Mouse (Mus musculus): Measurements from ENCODE around the gene Krt17. TPM values are rescaled to one million over a fixed set of nuclear protein-coding genes. Genes with fewer than 3 reads are reported as not detected.

Krt17 gene
- total and polyA plus RNA-seq, 2 experiments from 2014 or later: 0.14 TPM; not detected in 1

DNA sequence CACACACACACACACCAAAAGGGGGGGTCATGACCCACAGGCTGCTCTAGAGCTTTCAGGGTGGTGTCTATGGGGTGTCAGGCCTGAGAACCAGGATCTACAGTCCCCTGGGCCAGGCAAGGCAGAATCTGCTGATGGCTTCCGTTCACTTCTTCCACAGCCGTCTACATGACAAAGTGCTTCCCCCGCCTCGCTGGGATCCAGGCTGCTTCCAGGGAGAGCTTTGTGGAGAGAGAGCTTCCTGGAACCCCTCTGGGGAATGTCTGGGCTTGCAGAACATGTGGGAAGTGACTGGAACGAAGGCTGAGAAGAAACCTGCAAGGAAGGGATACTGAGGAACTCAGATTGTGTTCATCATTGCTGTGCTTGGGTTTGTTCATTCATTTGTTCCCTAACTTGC, 17.9 kb upstream of the Krt17 start:
- no peak overlapping the region for H3K9ac ChIP-seq (replicated peaks; ENCODE audit: low read depth, low read length)
- no peak for ATAC-seq (ENCODE audit: insufficient read depth, low read depth)
- no peak overlapping the region for H3K27ac ChIP-seq (ENCODE audit: low read depth)
- no peak overlapping the region for H3K4me3 ChIP-seq (ENCODE audit: low read depth, low read length)
- 39% methylated on average over 5 of the region's 5 CpGs for WGBS
- no peaks in the 10 kb centered on the region for H3K9me3 ChIP-seq (replicated peaks; ENCODE audit: control insufficient read depth, low read length)
- H3K36me3 ChIP-seq (replicated peaks; ENCODE audit: control insufficient read depth, insufficient read depth, low read length): no peaks in the 10 kb centered on the region
- no peaks in the 10 kb centered on the region for H3K27me3 ChIP-seq (ENCODE audit: control insufficient read depth, insufficient read depth, low read length)
- DNase-seq (ENCODE audit: low spot score): no peak
- no peak overlapping the region for H3K4me2 ChIP-seq (ENCODE audit: low read depth, low read length)
- H3K4me1 ChIP-seq (ENCODE audit: control insufficient read depth, insufficient read depth): no peaks in the 10 kb centered on the region
- TF ChIP-seq CTCF (IDR thresholded peaks at IDR 0.05; ENCODE audit: low read depth) (no peak), EP300 (IDR thresholded peaks at IDR 0.05; ENCODE audit: low read depth) (no peak)

DNA sequence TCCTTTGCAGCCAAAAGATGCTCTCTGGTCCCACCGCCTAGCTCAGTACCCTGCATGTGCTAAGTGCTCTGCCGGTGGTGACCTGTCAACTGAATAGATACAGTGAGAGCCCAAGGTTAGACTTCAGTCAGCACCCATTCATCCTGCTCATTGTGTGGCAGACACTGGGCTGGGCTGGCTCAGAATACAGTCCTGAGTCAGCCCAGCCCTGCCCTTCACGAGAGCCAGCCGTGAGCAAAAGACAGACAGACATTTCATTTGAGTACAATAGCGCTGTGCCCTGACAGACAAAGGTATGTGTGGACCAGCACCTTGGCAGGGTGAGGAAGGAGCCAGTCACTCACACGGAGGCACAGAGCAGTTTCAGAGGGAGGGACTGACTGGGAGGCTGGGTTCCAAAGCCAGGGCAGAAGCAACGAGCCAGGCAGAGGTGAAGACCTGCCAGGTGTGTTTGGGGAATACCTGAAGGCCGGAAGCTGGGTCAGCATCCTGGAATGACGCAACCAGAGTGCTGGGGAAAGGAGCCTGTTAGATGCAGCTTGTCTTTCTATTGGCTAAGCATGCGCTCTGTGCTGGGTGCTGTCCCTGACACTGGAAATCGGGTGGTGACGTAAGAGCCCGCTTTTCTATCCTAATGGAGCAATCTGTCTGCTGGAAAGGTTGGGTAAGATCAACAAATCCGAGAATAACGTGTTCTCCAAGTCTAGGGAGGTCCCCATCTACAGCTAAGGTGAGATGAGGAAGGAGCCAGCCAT, 17.1 kb upstream of the Krt17 start:
- ATAC-seq (ENCODE audit: insufficient read depth, low read depth) (no peak), DNase-seq (ENCODE audit: low spot score) (no peak)
- H3K36me3 ChIP-seq (replicated peaks; ENCODE audit: control insufficient read depth, insufficient read depth, low read length): no peaks in the 10 kb centered on the region
- no peak overlapping the region for H3K27ac ChIP-seq (ENCODE audit: low read depth)
- no peaks in the 10 kb centered on the region for H3K27me3 ChIP-seq (ENCODE audit: control insufficient read depth, insufficient read depth, low read length)
- TF ChIP-seq CTCF (IDR thresholded peaks at IDR 0.05; ENCODE audit: low read depth) (no peak), EP300 (IDR thresholded peaks at IDR 0.05; ENCODE audit: low read depth) (no peak)
- no peak overlapping the region for H3K4me3 ChIP-seq (ENCODE audit: low read depth, low read length)
- no peak overlapping the region for H3K4me2 ChIP-seq (ENCODE audit: low read depth, low read length)
- no peaks in the 10 kb centered on the region for H3K4me1 ChIP-seq (ENCODE audit: control insufficient read depth, insufficient read depth)
- no peak overlapping the region for H3K9ac ChIP-seq (replicated peaks; ENCODE audit: low read depth, low read length)
- H3K9me3 ChIP-seq (replicated peaks; ENCODE audit: control insufficient read depth, low read length): no peaks in the 10 kb centered on the region
- 52% methylated on average over 15 of the region's 15 CpGs for WGBS

DNA sequence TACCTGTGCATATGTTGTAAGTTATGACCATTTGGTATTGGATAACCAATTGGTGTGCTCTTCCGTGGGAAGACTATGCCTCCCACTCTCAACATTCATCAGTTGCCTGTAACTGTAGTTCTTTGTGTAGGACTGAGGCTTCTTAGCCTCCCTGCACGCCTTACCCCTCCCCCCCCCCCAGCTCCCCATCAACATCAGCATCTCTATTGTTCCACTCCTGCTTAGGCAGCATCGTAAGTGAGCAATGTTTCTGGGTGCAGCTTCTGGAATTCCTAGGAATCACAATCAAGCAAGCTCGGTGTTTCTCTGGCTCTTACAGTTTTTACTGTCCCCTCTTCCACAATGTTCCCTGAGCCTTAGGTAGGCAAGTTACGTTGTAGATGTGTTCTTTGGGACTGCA, 14.6 kb upstream of the Krt17 start:
- no peaks in the 10 kb centered on the region for H3K9me3 ChIP-seq (replicated peaks; ENCODE audit: control insufficient read depth, low read length)
- WGBS: 57% methylated on average over 5 of the region's 5 CpGs
- H3K27me3 ChIP-seq (ENCODE audit: control insufficient read depth, insufficient read depth, low read length): no peaks in the 10 kb centered on the region
- ATAC-seq (ENCODE audit: insufficient read depth, low read depth) (no peak), DNase-seq (ENCODE audit: low spot score) (no peak)
- TF ChIP-seq CTCF (IDR thresholded peaks at IDR 0.05; ENCODE audit: low read depth): no peak
- no peak for TF ChIP-seq EP300 (IDR thresholded peaks at IDR 0.05; ENCODE audit: low read depth)
- no peak overlapping the region for H3K4me3 ChIP-seq (ENCODE audit: low read depth, low read length)
- H3K4me2 ChIP-seq (ENCODE audit: low read depth, low read length): no peak overlapping the region
- no peaks in the 10 kb centered on the region for H3K4me1 ChIP-seq (ENCODE audit: control insufficient read depth, insufficient read depth)
- no peak overlapping the region for H3K9ac ChIP-seq (replicated peaks; ENCODE audit: low read depth, low read length)
- no peak overlapping the region for H3K27ac ChIP-seq (ENCODE audit: low read depth)
- no peaks in the 10 kb centered on the region for H3K36me3 ChIP-seq (replicated peaks; ENCODE audit: control insufficient read depth, insufficient read depth, low read length)

DNA sequence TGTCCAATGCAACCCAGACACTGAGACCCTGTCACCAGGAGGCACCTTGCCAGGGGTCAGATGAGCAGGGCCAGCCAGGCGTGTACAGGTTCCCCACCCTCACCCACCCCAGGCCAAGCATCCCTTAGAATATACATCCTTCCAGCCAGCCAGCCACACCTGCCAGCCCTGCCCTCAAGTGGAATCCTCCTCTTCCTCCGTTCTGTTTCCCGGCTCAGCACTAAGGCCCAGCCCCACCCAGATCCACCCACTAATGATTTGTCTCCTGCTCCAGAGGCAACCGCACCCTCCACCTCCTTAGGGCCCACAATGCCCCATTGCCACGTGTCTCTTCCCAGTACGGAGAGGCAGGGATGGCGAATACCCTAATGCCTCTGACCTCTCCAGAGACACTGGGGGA, 13.9 kb upstream of the Krt17 start:
- WGBS: 75% methylated on average over 7 of the region's 7 CpGs
- TF ChIP-seq CTCF (IDR thresholded peaks at IDR 0.05; ENCODE audit: low read depth) (no peak), EP300 (IDR thresholded peaks at IDR 0.05; ENCODE audit: low read depth) (no peak)
- Histone ChIP-seq H3K4me3 (ENCODE audit: low read depth, low read length) (no peak overlapping the region), H3K9ac (replicated peaks; ENCODE audit: low read depth, low read length) (no peak overlapping the region), H3K4me2 (ENCODE audit: low read depth, low read length) (no peak overlapping the region), H3K27me3 (ENCODE audit: control insufficient read depth, insufficient read depth, low read length) (no peaks in the 10 kb centered on the region), H3K4me1 (ENCODE audit: control insufficient read depth, insufficient read depth) (no peaks in the 10 kb centered on the region), H3K9me3 (replicated peaks; ENCODE audit: control insufficient read depth, low read length) (no peaks in the 10 kb centered on the region), H3K36me3 (replicated peaks; ENCODE audit: control insufficient read depth, insufficient read depth, low read length) (no peaks in the 10 kb centered on the region), H3K27ac (ENCODE audit: low read depth) (no peak overlapping the region)
- no peak for ATAC-seq (ENCODE audit: insufficient read depth, low read depth)
- DNase-seq (ENCODE audit: low spot score): no peak

DNA sequence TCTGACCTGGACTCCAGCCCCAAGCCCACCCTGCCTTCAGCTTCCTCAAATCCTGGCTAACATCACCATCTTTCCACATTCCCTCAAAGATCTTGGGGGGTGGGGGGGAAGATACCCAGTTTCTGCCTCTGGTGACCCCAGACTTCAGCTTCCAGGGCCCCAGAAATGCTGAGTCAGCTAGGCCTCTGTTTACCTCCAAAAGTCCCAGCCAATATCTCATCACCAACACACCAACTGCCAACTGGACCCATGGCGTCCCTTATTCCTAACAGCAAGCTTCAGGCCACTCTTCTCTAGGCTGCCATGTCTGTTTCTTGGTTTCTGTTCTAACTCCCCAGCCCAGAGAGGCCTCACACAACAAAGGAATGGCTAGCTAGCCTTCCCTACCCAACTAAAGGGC, 11.0 kb upstream of the Krt17 start:
- DNase-seq (ENCODE audit: low spot score): no peak
- no peaks in the 10 kb centered on the region for H3K27me3 ChIP-seq (ENCODE audit: control insufficient read depth, insufficient read depth, low read length)
- WGBS: 81% methylated on average over 1 of the region's 1 CpGs
- ATAC-seq (ENCODE audit: insufficient read depth, low read depth): no peak
- H3K36me3 ChIP-seq (replicated peaks; ENCODE audit: control insufficient read depth, insufficient read depth, low read length): no peaks in the 10 kb centered on the region
- TF ChIP-seq CTCF (IDR thresholded peaks at IDR 0.05; ENCODE audit: low read depth): no peak
- no peak for TF ChIP-seq EP300 (IDR thresholded peaks at IDR 0.05; ENCODE audit: low read depth)
- H3K27ac ChIP-seq (ENCODE audit: low read depth): no peak overlapping the region
- H3K9me3 ChIP-seq (replicated peaks; ENCODE audit: control insufficient read depth, low read length): no peaks in the 10 kb centered on the region
- H3K4me2 ChIP-seq (ENCODE audit: low read depth, low read length): no peak overlapping the region
- no peaks in the 10 kb centered on the region for H3K4me1 ChIP-seq (ENCODE audit: control insufficient read depth, insufficient read depth)
- H3K9ac ChIP-seq (replicated peaks; ENCODE audit: low read depth, low read length): no peak overlapping the region
- no peak overlapping the region for H3K4me3 ChIP-seq (ENCODE audit: low read depth, low read length)

DNA sequence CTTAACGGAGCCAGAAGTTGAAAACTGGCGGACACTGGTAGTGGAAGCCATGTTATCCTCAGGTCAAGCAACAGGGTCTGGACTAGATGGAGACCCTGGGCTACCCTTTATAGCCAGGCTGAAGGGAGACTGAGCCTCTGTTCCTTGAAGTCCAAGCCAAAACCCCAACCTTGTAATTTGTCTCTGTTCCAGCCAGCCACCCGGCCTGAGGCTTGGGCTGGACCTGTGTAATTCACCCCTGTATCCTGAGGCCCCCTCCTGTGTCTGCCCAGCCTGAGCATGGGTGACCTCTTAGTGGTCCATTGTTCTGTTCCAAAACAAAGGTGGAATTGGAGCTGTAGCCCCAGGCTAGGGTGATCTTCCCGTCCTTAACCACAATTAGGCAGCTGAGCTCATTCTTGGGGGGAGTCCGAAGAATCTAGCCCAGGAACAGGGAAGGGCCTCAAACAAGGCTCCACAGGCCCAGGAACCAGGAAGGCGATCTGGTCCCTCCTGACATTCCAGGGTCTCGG, 9.0 kb upstream of the Krt17 start, which contains the start of gene Krt42:
Gene Krt42 (minus strand): TSS at position 51 of the 512 bp plus-strand sequence.
- no peaks in the 10 kb centered on the region for H3K36me3 ChIP-seq (replicated peaks; ENCODE audit: control insufficient read depth, insufficient read depth, low read length)
- H3K27me3 ChIP-seq (ENCODE audit: control insufficient read depth, insufficient read depth, low read length): no peaks in the 10 kb centered on the region
- ATAC-seq (ENCODE audit: insufficient read depth, low read depth): no peak
- no peak within 1 kb of the TSS for H3K4me2 ChIP-seq (ENCODE audit: low read depth, low read length)
- no peak for DNase-seq (ENCODE audit: low spot score)
- WGBS: 80% methylated on average over 7 of the region's 7 CpGs
- no peaks in the 10 kb centered on the region for H3K9me3 ChIP-seq (replicated peaks; ENCODE audit: control insufficient read depth, low read length)
- H3K4me1 ChIP-seq (ENCODE audit: control insufficient read depth, insufficient read depth): no peaks in the 10 kb centered on the region
- no peak within 1 kb of the TSS for H3K4me3 ChIP-seq (ENCODE audit: low read depth, low read length)
- TF ChIP-seq CTCF (IDR thresholded peaks at IDR 0.05; ENCODE audit: low read depth) (no peak), EP300 (IDR thresholded peaks at IDR 0.05; ENCODE audit: low read depth) (no peak)
- no peak within 1 kb of the TSS for H3K9ac ChIP-seq (replicated peaks; ENCODE audit: low read depth, low read length)
- no peak within 1 kb of the TSS for H3K27ac ChIP-seq (ENCODE audit: low read depth)

Data from heart, postnatal 0 days (tissue).